In the genomic region with DNA sequence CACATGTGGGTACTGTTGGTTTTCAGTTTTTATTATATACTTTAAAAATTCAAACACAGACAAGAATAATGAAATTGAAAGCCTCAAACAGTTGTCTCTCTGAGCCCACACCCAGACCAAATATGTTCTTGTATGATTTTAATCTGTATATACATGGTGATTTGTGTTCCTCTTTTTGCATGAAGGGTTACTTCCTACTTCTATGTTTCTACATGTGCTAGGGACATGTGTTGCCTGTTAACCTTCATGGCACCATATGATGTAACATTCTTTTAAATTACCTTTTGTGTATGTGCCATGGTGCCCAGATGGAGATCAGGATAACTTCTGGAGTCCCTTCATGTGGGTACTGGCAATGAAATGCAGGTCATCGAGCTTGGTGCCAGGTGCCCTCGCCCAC, we compare ENCODE assay signal across 20 mouse cellular contexts.
"Had no signal": no experiment of that assay in that cellular context is flagged by ENCODE, and none has a peak within 500 bp of the region (broad histone marks: within the 10 kb centered on the region; RNA-seq: fewer than 3 reads in every experiment).

No protein-coding gene starts in this region.

- ATAC-seq: liver, embryonic 12.5 days; midbrain, embryonic 13.5 days; midbrain, embryonic 16.5 days had no signal

- H3K4me1 ChIP-seq: midbrain, embryonic 10.5 days; midbrain, embryonic 13.5 days had no signal

- H3K27ac ChIP-seq: limb, embryonic 10.5 days; limb, embryonic 13.5 days; liver, embryonic 12.5 days; liver, embryonic 15.5 days; lung, embryonic 15.5 days; midbrain, embryonic 10.5 days; midbrain, embryonic 13.5 days had no signal

- H3K9me3 ChIP-seq: limb, embryonic 10.5 days; limb, embryonic 13.5 days; liver, embryonic 12.5 days; liver, embryonic 15.5 days; lung, embryonic 15.5 days; midbrain, embryonic 10.5 days; midbrain, embryonic 13.5 days had no signal

- H3K4me3 ChIP-seq: limb, embryonic 10.5 days; limb, embryonic 13.5 days; liver, embryonic 12.5 days; liver, embryonic 15.5 days; lung, embryonic 15.5 days; midbrain, embryonic 10.5 days; midbrain, embryonic 13.5 days had no signal

- DNase-seq: kidney, adult 18-20 months; kidney, adult 9 months; kidney, postnatal 14 days; kidney, postnatal 4 days; liver; lung, adult 18-20 months; lung, postnatal 10 days; lung, postnatal 36 days; right cerebral cortex, adult 18-20 months; right cerebral cortex, postnatal 14 days; right cerebral cortex, postnatal 4 days; thymus, postnatal 25 days had no signal

- H3K36me3 ChIP-seq: limb, embryonic 10.5 days; liver, embryonic 15.5 days; lung, embryonic 15.5 days; midbrain, embryonic 10.5 days; midbrain, embryonic 13.5 days had no signal

- H3K4me2 ChIP-seq: limb, embryonic 13.5 days; liver, embryonic 12.5 days; liver, embryonic 15.5 days; lung, embryonic 15.5 days; midbrain, embryonic 13.5 days had no signal

- H3K9ac ChIP-seq: limb, embryonic 13.5 days; liver, embryonic 12.5 days; liver, embryonic 15.5 days; lung, embryonic 15.5 days; midbrain, embryonic 13.5 days had no signal

- H3K27me3 ChIP-seq: limb, embryonic 13.5 days; liver, embryonic 12.5 days; liver, embryonic 15.5 days; lung, embryonic 15.5 days had no signal
